Mouse (Mus musculus) midbrain, embryonic 14.5 days (tissue): ENCODE data around the gene Prkn. TPM values are rescaled to one million over a fixed set of nuclear protein-coding genes. Genes with fewer than 3 reads are reported as not detected.

ENCODE experiments used
- ATAC-seq: fragments of 200-750 bp; cut with Nextera tagmentation; 2 replicates; pipeline ENCODE4 v1.8.0; 2017; ENCODE audit warnings: moderate number of reproducible peaks, moderate library complexity; ENCODE audit not compliant: low FRiP score, low TSS enrichment
- DNase-seq: peaks from one replicate; pipeline ENCODE4 v3.0.0-alpha.2; 2015
- H3K27ac ChIP-seq: fragments of 300-500 bp; sonication (generic); replicated peaks from 2 replicates; pipeline ENCODE4 v1.5.1; 2014; ENCODE audit warnings: mild to moderate bottlenecking, low read depth, low read length, moderate library complexity
- H3K27me3 ChIP-seq: fragments of 300-500 bp; sonication (generic); 2 replicates; pipeline ENCODE4 v1.6.1; 2014; ENCODE audit warnings: low read length, control low read depth, mixed read lengths; ENCODE audit not compliant: control insufficient read depth, insufficient read depth
- H3K36me3 ChIP-seq: fragments of 300-500 bp; sonication (generic); 2 replicates; pipeline ENCODE4 v1.6.1; 2014; ENCODE audit warnings: low read length, control low read depth; ENCODE audit not compliant: control insufficient read depth, insufficient read depth
- H3K4me1 ChIP-seq: fragments of 300-500 bp; sonication (generic); 2 replicates; pipeline ENCODE4 v1.6.1; 2014; ENCODE audit warnings: mild to moderate bottlenecking, antibody characterized with exemption, low read length, control low read depth; ENCODE audit not compliant: control insufficient read depth, insufficient read depth
- H3K4me2 ChIP-seq: fragments of 300-500 bp; sonication (generic); 2 replicates; pipeline ENCODE4 v1.6.1; 2014; ENCODE audit warnings: mild to moderate bottlenecking, low read length, moderate library complexity
- H3K4me3 ChIP-seq: fragments of 300-500 bp; sonication (generic); replicated peaks from 2 replicates; pipeline ENCODE4 v1.5.1; 2014; ENCODE audit warnings: low read depth, low read length
- H3K9ac ChIP-seq: fragments of 300-500 bp; sonication (generic); replicated peaks from 2 replicates; pipeline ENCODE4 v1.6.1; 2014; ENCODE audit warnings: mild to moderate bottlenecking, low read length, moderate library complexity
- H3K9me3 ChIP-seq: fragments of 300-500 bp; sonication (generic); 2 replicates; pipeline ENCODE4 v1.6.1; 2016; ENCODE audit warnings: low read length, control low read depth, mixed read lengths; ENCODE audit not compliant: control insufficient read depth
- WGBS: fragments of 180-500 bp; shearing (Covaris S2); extraction: QIAGEN DNeasy Blood & Tissue Kit; methylation state at CpG from one replicate; pipeline ENCODE4 v1.1.7; 2014; 5-methylcytosine and 5-hydroxymethylcytosine counted together
- polyA plus RNA-seq: library from polyadenylated mRNA; unstranded; fragments of >200 nt; fragmentation: Nextera tagmentation; extraction: Ambion mirVana; gene quantifications from 2 replicates; pipeline ENCODE4 v1.2.1, GENCODE M21; 2014

The Prkn gene
- polyA plus RNA-seq, 1 experiment from 2014 or later: 4.4 TPM

DNA sequence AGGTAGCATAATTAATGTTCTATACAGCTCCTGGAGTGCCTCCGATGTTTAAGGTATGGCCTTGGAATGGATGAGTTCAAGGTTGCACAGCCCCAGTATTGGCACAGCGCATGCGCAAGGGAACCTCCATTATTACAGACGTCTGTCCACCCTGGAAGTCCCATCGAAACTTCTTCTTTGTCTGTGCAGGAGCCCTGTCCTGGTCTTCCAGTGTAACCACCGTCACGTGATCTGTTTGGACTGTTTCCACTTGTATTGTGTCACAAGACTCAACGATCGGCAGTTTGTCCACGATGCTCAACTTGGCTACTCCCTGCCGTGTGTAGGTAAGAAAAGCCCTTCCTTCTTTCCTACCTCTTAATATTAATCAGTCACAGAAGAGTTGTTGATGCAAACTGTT lies 794.9 kb downstream of the Prkn start:
- Histone ChIP-seq H3K9ac (no peak overlapping the region), H3K4me2 (no peak overlapping the region), H3K36me3 (no peaks in the 10 kb centered on the region), H3K27me3 (no peaks in the 10 kb centered on the region), H3K9me3 (no peaks in the 10 kb centered on the region), H3K27ac (no peak overlapping the region), H3K4me3 (no peak overlapping the region), H3K4me1 (no peaks in the 10 kb centered on the region)
- WGBS: 96% methylated on average over 11 of the region's 11 CpGs
- DNase-seq (no peak), ATAC-seq (no peak)

DNA sequence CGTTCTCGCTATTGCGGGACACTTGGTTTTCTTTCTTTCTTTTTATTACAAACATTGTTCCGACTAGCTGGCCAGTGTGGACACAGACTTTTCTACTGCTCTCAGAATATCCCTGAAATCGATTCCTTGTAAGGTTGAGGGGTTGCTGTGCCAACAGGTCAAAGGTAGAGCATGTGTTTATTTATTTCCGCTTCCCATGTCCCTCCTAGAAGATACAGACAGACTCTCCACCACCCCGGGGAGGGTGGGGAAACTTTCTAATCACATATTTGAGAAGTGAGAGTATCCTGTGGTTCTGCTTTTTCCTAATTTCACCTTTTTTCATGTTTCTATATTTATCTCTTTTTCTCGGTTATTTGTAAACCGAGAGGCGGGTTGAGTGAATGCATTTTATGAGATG lies 797.5 kb downstream of the Prkn start:
- Histone ChIP-seq H3K9ac (no peak overlapping the region), H3K9me3 (no peaks in the 10 kb centered on the region), H3K27ac (no peak overlapping the region), H3K27me3 (no peaks in the 10 kb centered on the region), H3K4me3 (no peak overlapping the region), H3K4me1 (no peaks in the 10 kb centered on the region), H3K36me3 (no peaks in the 10 kb centered on the region), H3K4me2 (no peak overlapping the region)
- DNase-seq: no peak
- 93% methylated on average over 10 of the region's 10 CpGs for WGBS
- no peak for ATAC-seq

DNA sequence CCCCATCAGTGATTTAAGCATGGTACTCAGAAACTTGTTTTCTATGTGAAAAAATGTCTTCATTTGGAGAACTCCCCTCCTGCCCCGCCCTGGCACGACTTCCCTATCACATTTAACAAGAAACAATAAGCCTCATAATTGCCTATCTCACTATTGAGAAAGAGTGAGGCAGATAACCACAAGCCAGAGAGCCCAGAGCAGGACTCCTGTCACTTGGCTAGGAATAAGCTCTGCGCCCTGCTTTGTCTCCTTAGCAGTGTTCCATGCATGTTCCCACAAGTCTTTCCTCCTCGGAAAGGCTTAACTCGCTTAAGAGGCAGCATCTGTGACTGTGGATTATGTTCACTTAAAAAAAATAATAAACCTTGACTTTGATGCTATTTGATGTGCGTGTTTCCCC lies 798.3 kb downstream of the Prkn start:
- 69% methylated on average over 6 of the region's 6 CpGs for WGBS
- Histone ChIP-seq H3K4me1 (no peaks in the 10 kb centered on the region), H3K4me3 (no peak overlapping the region), H3K9me3 (no peaks in the 10 kb centered on the region), H3K9ac (no peak overlapping the region), H3K4me2 (no peak overlapping the region), H3K36me3 (no peaks in the 10 kb centered on the region), H3K27me3 (no peaks in the 10 kb centered on the region), H3K27ac (no peak overlapping the region)
- ATAC-seq: no peak
- peak; percentile 35 for DNase-seq

DNA sequence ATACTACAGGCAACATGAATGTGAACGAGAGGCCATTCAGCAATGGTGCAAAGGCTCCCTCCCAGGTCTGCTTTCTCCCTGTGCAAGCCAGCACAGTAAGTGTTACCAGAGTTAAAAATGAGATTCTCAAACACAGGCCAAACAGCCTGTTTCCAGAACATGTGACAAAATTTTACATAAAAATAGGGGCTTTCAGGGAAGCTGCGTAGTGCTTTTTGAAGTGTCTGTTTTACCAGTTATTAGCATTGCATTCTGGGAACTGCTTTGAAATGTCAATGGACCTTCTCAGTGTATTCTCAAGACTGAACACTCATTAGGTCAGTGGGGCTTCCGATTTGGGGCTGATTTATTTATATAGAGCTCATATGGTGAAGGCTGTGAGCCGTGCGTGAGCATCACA lies 799.6 kb downstream of the Prkn start:
- WGBS: 68% methylated on average over 5 of the region's 5 CpGs
- no peak overlapping the region for H3K9ac ChIP-seq
- H3K9me3 ChIP-seq: no peaks in the 10 kb centered on the region
- H3K4me2 ChIP-seq: no peak overlapping the region
- DNase-seq: no peak
- no peak for ATAC-seq
- no peaks in the 10 kb centered on the region for H3K36me3 ChIP-seq
- H3K4me3 ChIP-seq: no peak overlapping the region
- H3K4me1 ChIP-seq: 0 out of 2 replicates have a peak, but pooled peaks cover 1% of the 10 kb centered on the region
- H3K27ac ChIP-seq: no peak overlapping the region
- H3K27me3 ChIP-seq: no peaks in the 10 kb centered on the region

DNA sequence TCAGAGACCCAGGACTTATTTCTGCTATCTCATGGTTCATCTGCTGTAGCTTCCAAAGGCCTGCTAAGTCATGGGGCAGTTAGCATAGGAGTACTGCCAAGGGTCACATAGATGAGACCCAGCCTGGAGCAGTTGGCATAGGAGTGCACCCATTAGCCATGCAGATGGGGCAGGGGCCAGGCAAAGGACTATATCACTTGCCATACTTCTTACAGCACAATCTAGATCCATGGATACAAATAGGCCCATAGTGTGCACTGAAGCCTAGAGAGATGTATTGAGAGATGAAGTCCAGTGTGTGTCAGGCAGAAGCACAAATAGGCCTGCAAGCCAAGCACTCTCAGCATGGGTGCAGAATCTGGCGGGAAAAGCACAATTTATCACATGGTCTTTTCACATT lies 802.1 kb downstream of the Prkn start:
- H3K27ac ChIP-seq: no peak overlapping the region
- DNase-seq (no peak), ATAC-seq (no peak)
- H3K4me2 ChIP-seq: no peak overlapping the region
- H3K9ac ChIP-seq: no peak overlapping the region
- no peak overlapping the region for H3K4me3 ChIP-seq
- WGBS: 72% methylated on average over 1 of the region's 1 CpGs
- no peaks in the 10 kb centered on the region for H3K36me3 ChIP-seq
- 0 out of 2 replicates have a peak, but pooled peaks cover 2% of the 10 kb centered on the region for H3K4me1 ChIP-seq
- no peaks in the 10 kb centered on the region for H3K9me3 ChIP-seq
- H3K27me3 ChIP-seq: no peaks in the 10 kb centered on the region

DNA sequence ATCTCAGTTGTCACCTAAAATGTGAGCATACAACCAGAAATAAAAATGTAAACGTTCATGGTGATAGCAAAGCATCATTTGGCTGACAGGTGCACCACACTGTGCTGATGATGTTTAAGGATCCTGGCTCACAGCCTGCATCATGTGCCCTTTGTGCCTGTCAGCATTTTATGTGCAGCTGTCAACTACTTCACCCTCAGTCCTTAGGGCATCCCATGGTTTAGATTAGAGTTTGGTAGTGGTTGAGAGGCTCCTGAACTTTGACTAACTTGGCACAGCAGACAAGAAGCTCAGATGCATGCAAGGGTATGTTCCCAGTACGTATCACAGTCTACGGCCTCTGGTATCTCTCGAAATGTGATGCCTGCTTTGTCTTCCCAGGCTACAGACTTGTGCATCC lies 803.8 kb downstream of the Prkn start:
- ATAC-seq (no peak), DNase-seq (no peak)
- Histone ChIP-seq H3K4me3 (no peak overlapping the region), H3K27me3 (no peaks in the 10 kb centered on the region), H3K36me3 (no peaks in the 10 kb centered on the region), H3K4me1 (0 out of 2 replicates have a peak, but pooled peaks cover 2% of the 10 kb centered on the region), H3K9ac (no peak overlapping the region), H3K27ac (no peak overlapping the region), H3K4me2 (no peak overlapping the region), H3K9me3 (no peaks in the 10 kb centered on the region)
- WGBS: 81% methylated on average over 4 of the region's 4 CpGs

DNA sequence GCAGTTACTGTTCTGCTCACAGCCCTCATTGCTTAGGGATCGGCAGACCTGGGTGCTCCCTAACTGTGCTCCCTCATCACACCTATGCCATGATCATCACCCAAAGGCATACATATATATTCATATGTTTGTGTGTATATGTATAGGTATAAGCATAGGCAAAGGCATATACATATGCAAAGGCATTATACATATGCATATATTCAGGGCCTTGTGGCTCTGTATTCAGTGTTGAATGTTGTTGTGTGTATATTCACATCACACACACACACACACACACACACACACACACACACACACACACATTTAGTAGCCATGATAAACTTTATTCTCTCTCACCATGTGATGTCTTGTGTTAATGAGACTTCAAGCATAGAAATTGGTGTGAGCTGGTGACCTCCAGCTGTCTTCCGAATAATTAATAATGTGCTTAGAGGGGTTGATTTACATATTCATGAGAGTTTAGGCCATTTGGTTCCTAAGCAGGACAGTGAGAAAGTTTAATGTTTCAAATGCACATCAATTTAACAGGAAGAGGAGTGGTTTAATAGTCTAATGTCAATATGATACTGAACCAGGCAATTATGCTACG lies 804.8 kb downstream of the Prkn start:
- no peak overlapping the region for H3K4me3 ChIP-seq
- no peaks in the 10 kb centered on the region for H3K36me3 ChIP-seq
- 0 out of 2 replicates have a peak, but pooled peaks cover 2% of the 10 kb centered on the region for H3K4me1 ChIP-seq
- WGBS: 53% methylated on average over 3 of the region's 3 CpGs
- no peak overlapping the region for H3K4me2 ChIP-seq
- no peak overlapping the region for H3K9ac ChIP-seq
- ATAC-seq (no peak), DNase-seq (peak; percentile 26)
- H3K27ac ChIP-seq: no peak overlapping the region
- H3K9me3 ChIP-seq: no peaks in the 10 kb centered on the region
- H3K27me3 ChIP-seq: no peaks in the 10 kb centered on the region

DNA sequence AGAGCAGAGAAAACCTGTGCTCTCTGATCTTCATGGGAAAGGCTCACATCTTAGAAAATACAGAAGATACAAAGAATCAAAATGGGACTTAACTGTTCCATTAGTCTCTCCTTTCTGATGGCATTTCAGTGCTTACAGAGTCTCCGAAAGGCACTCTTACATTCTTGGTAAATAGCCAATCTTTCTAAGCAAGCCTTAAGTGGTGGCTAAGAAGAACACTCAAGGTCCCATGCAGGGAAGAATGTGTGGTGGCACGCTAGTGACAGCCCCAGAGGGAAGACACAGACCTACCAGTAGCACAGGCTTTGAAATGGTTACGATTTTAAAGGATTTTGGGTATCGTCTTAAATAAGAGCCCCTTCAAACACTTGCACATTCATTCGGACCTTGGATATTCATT lies 816.2 kb downstream of the Prkn start:
- ATAC-seq (no peak), DNase-seq (no peak)
- H3K36me3 ChIP-seq: no peaks in the 10 kb centered on the region
- H3K9me3 ChIP-seq: no peaks in the 10 kb centered on the region
- no peak overlapping the region for H3K4me3 ChIP-seq
- H3K27me3 ChIP-seq: no peaks in the 10 kb centered on the region
- 77% methylated on average over 5 of the region's 5 CpGs for WGBS
- no peak overlapping the region for H3K9ac ChIP-seq
- no peak overlapping the region for H3K27ac ChIP-seq
- no peak overlapping the region for H3K4me2 ChIP-seq
- H3K4me1 ChIP-seq: no peaks in the 10 kb centered on the region

DNA sequence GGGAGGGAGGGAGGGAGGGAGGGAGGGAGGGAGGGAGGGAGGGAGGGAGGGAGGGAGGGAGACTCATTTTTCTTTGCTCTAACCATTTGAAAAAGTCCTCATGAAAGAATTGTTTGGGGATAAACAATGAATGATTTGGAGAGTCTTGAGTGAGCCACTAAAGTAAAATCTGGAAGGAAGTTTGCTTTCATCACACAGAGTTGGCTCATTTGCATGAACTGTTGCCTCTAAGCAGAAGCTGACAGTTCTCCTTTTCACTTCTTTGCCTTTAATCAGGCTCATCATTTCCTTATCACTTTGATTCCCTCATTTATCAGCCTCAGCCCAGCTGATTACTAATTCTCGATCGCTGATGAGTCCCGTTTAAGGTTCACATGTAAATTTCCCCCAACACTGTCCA lies 816.7 kb downstream of the Prkn start:
- H3K4me2 ChIP-seq: no peak overlapping the region
- H3K27ac ChIP-seq: no peak overlapping the region
- H3K27me3 ChIP-seq: no peaks in the 10 kb centered on the region
- no peaks in the 10 kb centered on the region for H3K9me3 ChIP-seq
- H3K4me3 ChIP-seq: no peak overlapping the region
- no peak for ATAC-seq
- H3K36me3 ChIP-seq: no peaks in the 10 kb centered on the region
- 90% methylated on average over 3 of the region's 3 CpGs for WGBS
- no peak for DNase-seq
- no peak overlapping the region for H3K9ac ChIP-seq
- no peaks in the 10 kb centered on the region for H3K4me1 ChIP-seq
